Mouse (Mus musculus) megakaryocyte, embryonic 14.5 days (primary cell): ENCODE measurements at regions not wholly inside any gene's neighbourhood (a gene's known extent, or its start where the extent isn't known, plus 50 kb on each side); places are given as distances from the start of the nearest gene placed in this dataset.
A peak's percentile ranks its signal among the peaks of the same experiment; 100 is the strongest.

Experiments used
- H3K27me3 ChIP-seq: replicated peaks from 2 replicates; pipeline ENCODE3; 2012; ENCODE audit warnings: inconsistent platforms
- H3K36me3 ChIP-seq: replicated peaks from 2 replicates; pipeline ENCODE3; 2012; ENCODE audit warnings: low read length, inconsistent platforms, mixed read lengths
- H3K4me1 ChIP-seq: 2 replicates; pipeline ENCODE4 v1.6.1; 2012; ENCODE audit warnings: inconsistent platforms
- H3K4me3 ChIP-seq: replicated peaks from 2 replicates; pipeline ENCODE3; 2012; ENCODE audit warnings: moderate library complexity, mild to moderate bottlenecking, inconsistent platforms
- H3K9me3 ChIP-seq: 2 replicates; pipeline ENCODE4 v1.6.1; 2012; ENCODE audit warnings: inconsistent platforms
- FLI1 ChIP-seq: IDR thresholded peaks from 2 replicates; pipeline ENCODE4 v1.6.1; 2012; ENCODE audit warnings: low read length, inconsistent platforms, mixed read lengths
- GATA1 ChIP-seq: IDR thresholded peaks from 3 replicates; pipeline ENCODE4 v1.6.1; 2012; ENCODE audit warnings: mixed read lengths, low read length, inconsistent platforms, borderline replicate concordance

GRCm38 (mm10) chr11:7461956-7462771 is 248.4 kb upstream of the Igfbp3 start:
- H3K4me1 ChIP-seq = no peaks in the 10 kb centered on the region
- TF ChIP-seq GATA1 = no peak
- no peak for TF ChIP-seq FLI1
- no peak overlapping the region for H3K4me3 ChIP-seq
- no peaks in the 10 kb centered on the region for H3K36me3 ChIP-seq
- H3K27me3 ChIP-seq = no peaks in the 10 kb centered on the region
- peaks cover 15% of the 10 kb centered on the region for H3K9me3 ChIP-seq

- Histone ChIP-seq H3K9me3 (peaks cover 9% of the 10 kb centered on the region; the same call in 1 of the 2 replicates), H3K4me1 (no peaks in the 10 kb centered on the region), H3K4me3 (no peak overlapping the region), H3K36me3 (no peaks in the 10 kb centered on the region), H3K27me3 (no peaks in the 10 kb centered on the region)
- TF ChIP-seq FLI1 (no peak), GATA1 (no peak)
Observed at GRCm38 (mm10) chr11:7451756-7452155, 238.0 kb upstream of the Igfbp3 start.

- H3K9me3 ChIP-seq = peaks cover 12% of the 10 kb centered on the region
- no peak for TF ChIP-seq FLI1
- no peak for TF ChIP-seq GATA1
- no peaks in the 10 kb centered on the region for H3K36me3 ChIP-seq
- H3K4me1 ChIP-seq = no peaks in the 10 kb centered on the region
- H3K27me3 ChIP-seq = no peaks in the 10 kb centered on the region
- H3K4me3 ChIP-seq = no peak overlapping the region
Observed at GRCm38 (mm10) chr11:7444494-7444893, 230.8 kb upstream of the Igfbp3 start.

GRCm38 (mm10) chr11:7439276-7439675 is 225.6 kb upstream of the Igfbp3 start:
- H3K4me3 ChIP-seq = no peak overlapping the region
- TF ChIP-seq GATA1 = no peak
- no peak for TF ChIP-seq FLI1
- H3K27me3 ChIP-seq = no peaks in the 10 kb centered on the region
- no peaks in the 10 kb centered on the region for H3K36me3 ChIP-seq
- H3K9me3 ChIP-seq = peaks cover 6% of the 10 kb centered on the region; the same call in 1 of the 2 replicates
- H3K4me1 ChIP-seq = no peaks in the 10 kb centered on the region

- Histone ChIP-seq H3K27me3 (no peaks in the 10 kb centered on the region), H3K4me1 (no peaks in the 10 kb centered on the region), H3K4me3 (peak overlapping the region; percentile 18), H3K36me3 (no peaks in the 10 kb centered on the region), H3K9me3 (peaks cover 10% of the 10 kb centered on the region; the same call in 1 of the 2 replicates)
- no peak for TF ChIP-seq FLI1
Observed at GRCm38 (mm10) chr11:7434591-7434990, 220.9 kb upstream of the Igfbp3 start.

- H3K27me3 ChIP-seq = no peaks in the 10 kb centered on the region
- no peaks in the 10 kb centered on the region; the same call in 1 of the 2 replicates for H3K9me3 ChIP-seq
- TF ChIP-seq GATA1 (no peak), FLI1 (no peak)
- no peak overlapping the region for H3K4me3 ChIP-seq
- no peaks in the 10 kb centered on the region for H3K4me1 ChIP-seq
- H3K36me3 ChIP-seq = no peaks in the 10 kb centered on the region
Observed at GRCm38 (mm10) chr11:7427771-7428170, 214.0 kb upstream of the Igfbp3 start.

GRCm38 (mm10) chr11:7425233-7425632 is 211.5 kb upstream of the Igfbp3 start:
- TF ChIP-seq FLI1 (no peak), GATA1 (no peak)
- Histone ChIP-seq H3K27me3 (no peaks in the 10 kb centered on the region), H3K9me3 (no peaks in the 10 kb centered on the region; the same call in 1 of the 2 replicates), H3K4me3 (no peak overlapping the region), H3K4me1 (no peaks in the 10 kb centered on the region), H3K36me3 (no peaks in the 10 kb centered on the region)

GRCm38 (mm10) chr11:7424082-7424471 is 210.4 kb upstream of the Igfbp3 start:
- Histone ChIP-seq H3K4me1 (no peaks in the 10 kb centered on the region), H3K9me3 (no peaks in the 10 kb centered on the region; the same call in 1 of the 2 replicates), H3K4me3 (no peak overlapping the region), H3K27me3 (no peaks in the 10 kb centered on the region), H3K36me3 (no peaks in the 10 kb centered on the region)
- TF ChIP-seq GATA1 = no peak
- TF ChIP-seq FLI1 = no peak

- H3K4me1 ChIP-seq = no peaks in the 10 kb centered on the region
- no peaks in the 10 kb centered on the region for H3K36me3 ChIP-seq
- peaks cover under 1% of the 10 kb centered on the region; the same call in 1 of the 2 replicates for H3K9me3 ChIP-seq
- H3K4me3 ChIP-seq = no peak overlapping the region
- H3K27me3 ChIP-seq = no peaks in the 10 kb centered on the region
- TF ChIP-seq FLI1 = no peak
- no peak for TF ChIP-seq GATA1
Observed at GRCm38 (mm10) chr11:7423276-7424081, 209.8 kb upstream of the Igfbp3 start.

- peaks cover 5% of the 10 kb centered on the region; the same call in 1 of the 2 replicates for H3K9me3 ChIP-seq
Observed at GRCm38 (mm10) chr11:7412631-7413030, 198.9 kb upstream of the Igfbp3 start.

More at GRCm38 (mm10) chr11:7412631-7413030, 198.9 kb upstream of the Igfbp3 start:
- H3K4me3 ChIP-seq = no peak overlapping the region
- H3K4me1 ChIP-seq = no peaks in the 10 kb centered on the region
- H3K36me3 ChIP-seq = no peaks in the 10 kb centered on the region
- TF ChIP-seq GATA1 (no peak), FLI1 (no peak)
- no peaks in the 10 kb centered on the region for H3K27me3 ChIP-seq
